Mouse (Mus musculus): ENCODE data around the gene Cdc7.

Cdc7 gene

GRCm38 (mm10) chr5:107022064-107022428 is 57.9 kb downstream of the Cdc7 start:
- no peak for DNase-seq (ENCODE audit: low read depth)

DNA sequence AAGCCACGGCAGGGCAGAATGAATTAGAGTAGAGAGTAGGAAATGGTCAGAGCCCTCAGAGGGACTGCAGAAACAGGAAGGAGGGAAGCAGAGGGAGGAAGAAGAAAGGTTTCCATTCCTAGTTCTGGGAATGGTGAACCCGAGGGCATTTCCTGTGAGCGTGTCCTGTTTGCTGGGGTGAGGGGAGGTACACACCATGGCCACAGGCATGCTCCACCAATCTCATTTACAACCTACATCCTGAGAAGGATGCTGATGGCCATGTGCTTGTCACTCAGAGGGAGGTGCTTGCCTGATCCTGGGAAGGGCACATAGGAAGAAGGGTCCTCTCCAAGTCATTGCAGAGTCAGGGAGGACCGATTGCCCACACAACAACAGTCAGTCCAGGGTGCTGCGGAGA is 59.8 kb downstream of the Cdc7 start:
- peak; percentile 29 for DNase-seq (ENCODE audit: low read depth)

GRCm38 (mm10) chr5:107025371-107025770 is 61.2 kb downstream of the Cdc7 start:
- no peak for DNase-seq (ENCODE audit: low read depth)

DNA sequence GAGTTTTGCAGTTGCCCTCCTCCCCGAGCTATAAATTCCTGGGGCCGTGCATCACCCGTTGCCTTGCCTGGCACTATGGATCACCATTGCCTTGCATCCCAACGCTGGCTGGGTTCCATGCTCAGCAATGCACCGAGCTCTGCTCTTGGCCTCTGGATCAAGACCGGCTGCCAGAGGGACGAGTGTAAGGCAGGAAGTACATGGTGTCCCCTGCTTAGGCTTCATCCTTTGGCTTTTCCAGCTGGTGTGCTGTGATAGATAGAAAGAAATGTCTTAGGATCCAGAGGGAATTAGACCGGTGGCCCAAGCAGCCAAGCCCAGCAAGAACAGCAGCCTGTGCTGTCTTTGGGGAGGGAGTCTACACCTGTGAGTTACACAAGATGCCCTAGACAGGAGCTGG is 61.7 kb downstream of the Cdc7 start:
- peak; percentile 73 for DNase-seq (ENCODE audit: low read depth)

DNA sequence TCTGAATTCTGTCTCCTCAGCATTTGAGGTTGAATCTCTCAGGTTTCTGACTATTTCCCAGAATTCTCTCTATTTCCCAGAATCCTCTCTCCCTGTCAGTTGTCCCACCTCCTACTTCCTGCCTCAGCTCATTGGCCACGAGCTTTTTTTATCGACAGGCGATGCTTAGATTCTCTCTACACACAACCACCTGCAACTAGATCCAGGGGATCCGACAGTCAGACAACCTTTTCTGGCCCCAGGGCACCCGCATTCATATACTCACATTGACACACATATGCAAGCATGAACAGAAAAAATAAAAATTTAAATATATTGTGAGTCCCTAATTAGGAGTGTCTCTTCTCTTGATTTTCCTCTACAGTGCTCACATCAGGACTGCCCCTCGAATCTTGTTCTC is 63.5 kb downstream of the Cdc7 start:
- DNase-seq (ENCODE audit: low read depth) = no peak

DNA sequence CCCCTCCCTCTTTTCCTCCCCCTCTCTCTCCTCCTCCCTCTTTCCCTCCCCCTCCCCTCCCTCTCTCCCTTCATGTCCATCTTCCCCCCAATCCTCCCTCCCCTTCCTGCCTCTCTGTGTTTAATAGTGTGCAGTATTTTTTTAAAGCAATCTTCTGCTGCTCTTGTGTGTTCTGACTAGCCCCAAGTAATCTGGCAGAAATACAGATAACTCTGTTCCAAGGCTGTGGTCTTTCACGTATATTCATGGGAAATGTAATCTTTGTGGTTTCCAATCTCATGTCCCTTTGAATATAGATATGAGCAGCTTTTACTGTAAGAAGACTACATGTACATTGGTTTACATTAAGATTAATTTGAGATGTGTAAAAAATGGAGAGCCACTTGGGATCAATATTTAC is 64.4 kb downstream of the Cdc7 start:
- DNase-seq (ENCODE audit: low read depth) = peak; percentile 67

GRCm38 (mm10) chr5:107029801-107030200 is 65.7 kb downstream of the Cdc7 start:
- DNase-seq (ENCODE audit: low read depth) = peak; percentile 66

DNA sequence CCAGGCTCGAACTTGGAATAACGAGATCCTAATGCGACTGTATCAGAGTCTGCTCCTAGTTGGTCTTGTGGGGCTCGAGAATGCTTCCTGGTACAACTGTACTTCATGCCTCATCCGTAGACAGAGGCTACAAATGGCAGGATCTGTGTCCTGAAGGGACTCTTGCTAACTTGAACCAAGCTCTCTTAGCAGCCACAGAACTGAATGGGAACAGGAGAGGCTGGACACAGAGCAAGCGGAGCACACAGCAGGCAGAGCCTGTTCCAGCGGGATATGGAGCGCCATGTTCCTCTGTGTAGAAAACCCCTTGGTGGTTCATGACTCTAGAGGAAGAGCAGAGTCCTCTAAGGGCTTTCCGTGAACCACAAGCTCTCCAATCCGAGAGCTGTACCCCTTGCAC is 66.7 kb downstream of the Cdc7 start:
- DNase-seq (ENCODE audit: low read depth) = no peak
